Mouse (Mus musculus) small intestine, adult 2 months (tissue): ENCODE data around the gene Clta. TPM values are rescaled to one million over a fixed set of nuclear protein-coding genes. Genes with fewer than 3 reads are reported as not detected.

Experiments
- H3K27ac ChIP-seq: fragments of 200-500 bp; 2 replicates; pipeline ENCODE4 v1.5.1; 2012; ENCODE audit warnings: low read depth, low read length, control low read depth, inconsistent platforms; ENCODE audit not compliant: insufficient read depth
- H3K27me3 ChIP-seq: fragments of 200-500 bp; 2 replicates; pipeline ENCODE4 v1.6.1; 2012; ENCODE audit warnings: mild to moderate bottlenecking, moderate library complexity, low read length, inconsistent platforms; ENCODE audit not compliant: control insufficient read depth, insufficient read depth
- H3K36me3 ChIP-seq: fragments of 200-500 bp; 2 replicates; pipeline ENCODE4 v1.6.1; 2012; ENCODE audit warnings: mild to moderate bottlenecking, low read length, control low read depth, inconsistent platforms; ENCODE audit not compliant: control insufficient read depth, insufficient read depth
- H3K4me1 ChIP-seq: fragments of 200-500 bp; 2 replicates; pipeline ENCODE4 v1.6.1; 2012; ENCODE audit warnings: low read length, inconsistent platforms, mixed read lengths; ENCODE audit not compliant: control insufficient read depth, insufficient read depth, insufficient read length
- H3K4me3 ChIP-seq: fragments of 200-500 bp; 2 replicates; pipeline ENCODE4 v1.5.1; 2012; ENCODE audit warnings: low read depth, mild to moderate bottlenecking, control low read depth, inconsistent platforms, low read length, moderate library complexity
- CTCF ChIP-seq: fragments of 200-500 bp; IDR thresholded peaks from 2 replicates; pipeline ENCODE4 v1.5.1; 2012; ENCODE audit warnings: low read depth, mild to moderate bottlenecking, control low read depth, inconsistent platforms, low read length, moderate library complexity, mixed read lengths; ENCODE audit not compliant: insufficient replicate concordance, insufficient read length; ENCODE audit errors: extremely low read depth
- POLR2A ChIP-seq: fragments of 200-500 bp; IDR thresholded peaks from 2 replicates; pipeline ENCODE4 v1.6.1; 2012; ENCODE audit warnings: low read depth, mild to moderate bottlenecking, control low read depth, inconsistent platforms, low read length, moderate library complexity
- WGBS: fragments of 180-500 bp; shearing (Covaris S2); methylation state at CpG from one replicate; pipeline ENCODE4 v1.1.7; 2018; 5-methylcytosine and 5-hydroxymethylcytosine counted together
- polyA plus RNA-seq: library from polyadenylated mRNA; depleted of rRNA; stranded (reverse); fragments of >200 nt; gene quantifications from 2 replicates; pipeline ENCODE4 v1.2.3, GENCODE M21; 2012

Clta gene
- polyA plus RNA-seq, 1 experiment, result 280 TPM

GRCm38 (mm10) chr4:44044685-44045356 is 40.6 kb downstream of the Clta start:
- H3K27ac ChIP-seq, result no peak overlapping the region
- no peak for TF ChIP-seq CTCF
- no peak for TF ChIP-seq POLR2A
- H3K4me3 ChIP-seq, result no peak overlapping the region
- peaks cover 16% of the 10 kb centered on the region for H3K4me1 ChIP-seq
- 85% methylated on average over 5 of the region's 5 CpGs for WGBS
- H3K36me3 ChIP-seq, result peaks cover 52% of the 10 kb centered on the region
- H3K27me3 ChIP-seq, result no peaks in the 10 kb centered on the region

- no peak overlapping the region for H3K27ac ChIP-seq
- H3K36me3 ChIP-seq, result peaks cover 48% of the 10 kb centered on the region
- H3K4me3 ChIP-seq, result no peak overlapping the region
- WGBS, result 53% methylated on average over 5 of the region's 5 CpGs
- TF ChIP-seq CTCF (no peak), POLR2A (no peak)
- H3K4me1 ChIP-seq, result peaks cover 12% of the 10 kb centered on the region
- no peaks in the 10 kb centered on the region for H3K27me3 ChIP-seq
Observed at GRCm38 (mm10) chr4:44046066-44046465, 41.8 kb downstream of the Clta start.

GRCm38 (mm10) chr4:44049812-44050211 is 45.6 kb downstream of the Clta start:
- no peaks in the 10 kb centered on the region for H3K4me1 ChIP-seq
- H3K4me3 ChIP-seq, result no peak overlapping the region
- 83% methylated on average over 5 of the region's 5 CpGs for WGBS
- no peak for TF ChIP-seq CTCF
- TF ChIP-seq POLR2A, result no peak
- no peaks in the 10 kb centered on the region for H3K27me3 ChIP-seq
- H3K36me3 ChIP-seq, result peaks cover 44% of the 10 kb centered on the region
- no peak overlapping the region for H3K27ac ChIP-seq

- 87% methylated on average over 13 of the region's 13 CpGs for WGBS
- H3K36me3 ChIP-seq, result peaks cover 41% of the 10 kb centered on the region
- no peak overlapping the region for H3K27ac ChIP-seq
- H3K27me3 ChIP-seq, result no peaks in the 10 kb centered on the region
- H3K4me3 ChIP-seq, result no peak overlapping the region
- no peak for TF ChIP-seq CTCF
- TF ChIP-seq POLR2A, result no peak
- no peaks in the 10 kb centered on the region for H3K4me1 ChIP-seq
Observed at GRCm38 (mm10) chr4:44059674-44060073, 55.4 kb downstream of the Clta start.

GRCm38 (mm10) chr4:44062062-44062461 is 57.8 kb downstream of the Clta start:
- Histone ChIP-seq H3K27me3 (no peaks in the 10 kb centered on the region), H3K27ac (no peak overlapping the region)
- WGBS, result 74% methylated on average over 9 of the region's 9 CpGs

GRCm38 (mm10) chr4:44062816-44063215 is 58.6 kb downstream of the Clta start:
- peaks cover 8% of the 10 kb centered on the region for H3K4me1 ChIP-seq
- no peak overlapping the region for H3K27ac ChIP-seq
- whole genome bisulfite sequencing, result 92% methylated on average over 14 of the region's 14 CpGs
- H3K4me3 ChIP-seq, result no peak overlapping the region
- peaks cover 24% of the 10 kb centered on the region for H3K36me3 ChIP-seq
- TF ChIP-seq CTCF, result no peak
- no peak for TF ChIP-seq POLR2A
- H3K27me3 ChIP-seq, result no peaks in the 10 kb centered on the region

More at GRCm38 (mm10) chr4:44062062-44062461, 57.8 kb downstream of the Clta start:
- H3K4me1 ChIP-seq, result peaks cover 3% of the 10 kb centered on the region; the same call in 1 of the 2 replicates
- TF ChIP-seq POLR2A (no peak), CTCF (no peak)
- peaks cover 26% of the 10 kb centered on the region for H3K36me3 ChIP-seq
- no peak overlapping the region for H3K4me3 ChIP-seq

- peak overlapping the region; percentile 51 for H3K4me3 ChIP-seq
- H3K4me1 ChIP-seq, result peaks cover 17% of the 10 kb centered on the region
- peaks cover 12% of the 10 kb centered on the region for H3K36me3 ChIP-seq
- H3K27me3 ChIP-seq, result no peaks in the 10 kb centered on the region
- peak overlapping the region; percentile 64 for H3K27ac ChIP-seq
- 8% methylated on average over 16 of the region's 16 CpGs for WGBS
- TF ChIP-seq CTCF (peak; percentile 99), POLR2A (no peak)
Observed at GRCm38 (mm10) chr4:44065355-44066025, 61.2 kb downstream of the Clta start.
